ENCODE assay signal across 11 mouse cellular contexts in genomic region chr5:139084302-139084701, GRCm38 (mm10).
DNase-seq lines count a peak whose midpoint lies in the region; ATAC-seq lines count a peak whose summit lies in the region.
"Had no signal": no experiment of that assay in that cellular context is flagged by ENCODE, and none has a peak within 500 bp of the region (broad histone marks: within the 10 kb centered on the region; RNA-seq: fewer than 3 reads in every experiment).

No protein-coding gene starts in this region.

- DNase-seq in 3T3-L1 (ENCODE audit: low read depth, low spot score) (peak; percentile 49), liver (no peak)
- DNase-seq in adrenal gland, postnatal 14 days = peak; percentile 67
- peak; percentile 74 for DNase-seq in heart, adult 8-10 months (ENCODE audit: low spot score)
- peak; percentile 85 for DNase-seq in layer of hippocampus, adult 9-11 months
- no peak for DNase-seq in liver, embryonic 11.5 days (ENCODE audit: low spot score)
- DNase-seq in gastrocnemius, postnatal 10 days = no peak

- H3K36me3 ChIP-seq in liver, embryonic 11.5 days (ENCODE audit: control insufficient read depth, insufficient read depth, low read length) = no peaks in the 10 kb centered on the region
- H3K36me3 ChIP-seq: liver, embryonic 12.5 days had no signal

- no peak overlapping the region for H3K9ac ChIP-seq in liver, embryonic 11.5 days (ENCODE audit: low read depth, low read length)
- H3K9ac ChIP-seq: hindbrain, embryonic 13.5 days; liver, embryonic 12.5 days had no signal

- no peaks in the 10 kb centered on the region for H3K4me1 ChIP-seq in liver, embryonic 11.5 days (replicated peaks; ENCODE audit: control insufficient read depth, insufficient read depth, low read length)

- ATAC-seq in liver, embryonic 11.5 days (replicated peaks; ENCODE audit: low FRiP score) = no peak
- no peak for ATAC-seq in megakaryocyte progenitor cell, adult 5-6 weeks (replicated peaks; ENCODE audit: poor library complexity)
- ATAC-seq: liver, embryonic 12.5 days had no signal

- no peaks in the 10 kb centered on the region for H3K27me3 ChIP-seq in liver, embryonic 11.5 days (replicated peaks; ENCODE audit: control insufficient read depth, insufficient read depth, low read length)
- H3K27me3 ChIP-seq: hindbrain, embryonic 13.5 days; liver, embryonic 12.5 days had no signal

- no peak overlapping the region for H3K4me2 ChIP-seq in liver, embryonic 11.5 days
- H3K4me2 ChIP-seq: hindbrain, embryonic 13.5 days; liver, embryonic 12.5 days had no signal

- no peak overlapping the region for H3K4me3 ChIP-seq in liver, embryonic 11.5 days (ENCODE audit: low read depth, low read length)
- H3K4me3 ChIP-seq: hindbrain, embryonic 13.5 days; liver, embryonic 12.5 days had no signal

- 66% methylated on average over 6 of the region's 6 CpGs for WGBS in liver, embryonic 11.5 days

- H3K27ac ChIP-seq in liver, embryonic 11.5 days (ENCODE audit: low read depth, low read length) = no peak overlapping the region
- H3K27ac ChIP-seq: hindbrain, embryonic 13.5 days; liver, embryonic 12.5 days; stomach, postnatal 0 days had no signal

- H3K9me3 ChIP-seq in liver, embryonic 11.5 days (ENCODE audit: control insufficient read depth, low read length) = no peaks in the 10 kb centered on the region
- H3K9me3 ChIP-seq: hindbrain, embryonic 13.5 days; liver, embryonic 12.5 days had no signal

Comparison
In these comparisons a context has a peak if more than half of its experiments do, and no peak if none do; other contexts are left out.
1. DNase-seq: peak in 3T3-L1 (single experiment), adrenal gland, postnatal 14 days (single experiment), heart, adult 8-10 months (single experiment) and layer of hippocampus, adult 9-11 months (single experiment); none in liver (single experiment), liver, embryonic 11.5 days (single experiment) and gastrocnemius, postnatal 10 days (single experiment).